Mouse (Mus musculus) lung, adult 2 months (tissue): ENCODE measurements around the gene Pex14.

Source experiments
- CTCF ChIP-seq: fragments of 200-500 bp; IDR thresholded peaks from 2 replicates; pipeline ENCODE4 v1.5.1; 2011; ENCODE audit warnings: mild to moderate bottlenecking, low read length, control low read depth; ENCODE audit not compliant: insufficient read depth
- POLR2A ChIP-seq: fragments of 200-500 bp; IDR thresholded peaks from 2 replicates; pipeline ENCODE4 v1.6.1; 2011; ENCODE audit warnings: low read depth, mild to moderate bottlenecking, control low read depth, low read length, borderline replicate concordance; ENCODE audit errors: extremely low read depth

- TF ChIP-seq CTCF (no peak), POLR2A (0 out of 2 replicates have a peak, but pooled peaks have one; percentile 14)
These were observed 162.9 kb downstream of the Pex14 start for GRCm38 (mm10) chr4:148936727-148937126.
